Mouse (Mus musculus): ENCODE results near the gene Zrsr2.

- TF ChIP-seq CTCF (IDR thresholded peaks at IDR 0.05; ENCODE audit: control insufficient read depth, insufficient read depth, insufficient replicate concordance, low read depth, low read length) (no peak), POLR2A (IDR thresholded peaks at IDR 0.05; ENCODE audit: control insufficient read depth, low read depth, low read length) (no peak)
Measured at GRCm38 (mm10) chrX:163996754-163997153, 38.3 kb upstream of the Zrsr2 start.

Data from testis, adult 2 months (tissue).